Mouse (Mus musculus) right cerebral cortex, adult 18-20 months (tissue): ENCODE data around the gene Nfix.
"Not testable (repeated sequence)": the region's sequence is repeated elsewhere in the genome, so short reads cannot be mapped to it uniquely, and the experiment has no call there.

Experiments used
- DNase-seq: peaks from one replicate; pipeline ENCODE4 v3.0.0; 2022; ENCODE audit warnings: mixed read lengths

Gene Nfix

GRCm38 (mm10) chr8:84832759-84833742 lies 32.9 kb upstream of the Nfix start:
- DNase-seq, result no peak

GRCm38 (mm10) chr8:84832034-84832717 lies 32.0 kb upstream of the Nfix start:
- DNase-seq, result peak; percentile 80

GRCm38 (mm10) chr8:84831490-84831889 lies 31.3 kb upstream of the Nfix start, which contains the start of gene Gadd45gip1:
Gene Gadd45gip1, plus strand, starts transcription at chr8:84831522.
- no peak for DNase-seq

- not testable (repeated sequence) for DNase-seq
Measured at GRCm38 (mm10) chr8:84826518-84826917, 26.4 kb upstream of the Nfix start.

- no peak for DNase-seq
Measured at GRCm38 (mm10) chr8:84825636-84826035, 25.5 kb upstream of the Nfix start.

GRCm38 (mm10) chr8:84823653-84824052 lies 23.5 kb upstream of the Nfix start:
- DNase-seq, result peak; percentile 73

- no peak for DNase-seq
Measured at GRCm38 (mm10) chr8:84822723-84823122, 22.6 kb upstream of the Nfix start, which contains the start of gene Dand5. Gene Dand5, minus strand, starts transcription at chr8:84822823.

GRCm38 (mm10) chr8:84816117-84816516 lies 16.0 kb upstream of the Nfix start:
- DNase-seq, result no peak

- DNase-seq, result peak; percentile 93
Measured at GRCm38 (mm10) chr8:84815547-84815946, 15.4 kb upstream of the Nfix start.

GRCm38 (mm10) chr8:84814555-84815441 lies 14.7 kb upstream of the Nfix start:
- DNase-seq, result no peak

GRCm38 (mm10) chr8:84814240-84814554 lies 14.1 kb upstream of the Nfix start:
- DNase-seq, result no peak

GRCm38 (mm10) chr8:84813830-84814229 lies 13.7 kb upstream of the Nfix start:
- DNase-seq, result no peak

- peak; percentile 84 for DNase-seq
Measured at GRCm38 (mm10) chr8:84813059-84813458, 12.9 kb upstream of the Nfix start.

GRCm38 (mm10) chr8:84811303-84811702 lies 11.2 kb upstream of the Nfix start:
- DNase-seq, result no peak

GRCm38 (mm10) chr8:84810896-84811295 lies 10.8 kb upstream of the Nfix start:
- DNase-seq, result peak; percentile 95

- no peak for DNase-seq
Measured at GRCm38 (mm10) chr8:84809941-84810280, 9.8 kb upstream of the Nfix start.

GRCm38 (mm10) chr8:84809109-84809940 lies 9.2 kb upstream of the Nfix start:
- DNase-seq, result no peak

GRCm38 (mm10) chr8:84806031-84806430 lies 5.9 kb upstream of the Nfix start:
- DNase-seq, result no peak

GRCm38 (mm10) chr8:84799136-84799931 lies 810 bp downstream of the Nfix start:
- DNase-seq, result no peak

GRCm38 (mm10) chr8:84798446-84799135 lies 1.6 kb downstream of the Nfix start:
- no peak for DNase-seq

- DNase-seq, result no peak
Measured at GRCm38 (mm10) chr8:84797971-84798370, 2.2 kb downstream of the Nfix start.
